Mouse (Mus musculus) liver, embryonic 14.5 days (tissue): ENCODE measurements at regions not wholly inside any gene's neighbourhood (a gene's known extent, or its start where the extent isn't known, plus 50 kb on each side); places are given as distances from the start of the nearest gene placed in this dataset.

Experiments
- ATAC-seq: fragments of 200-750 bp; cut with Nextera tagmentation; 2 replicates; pipeline ENCODE4 v1.8.0; 2017; ENCODE audit warnings: moderate number of reproducible peaks, mild to moderate bottlenecking, moderate library complexity; ENCODE audit not compliant: insufficient read depth
- DNase-seq, 3 experiments: peaks; one replicate each; pipeline ENCODE4 v3.0.0-alpha.2; 2012 to 2013; ENCODE audit warnings: low read depth in 3 of 3, low spot score in 3 of 3
- H3K27ac ChIP-seq: fragments of 300-500 bp; sonication (generic); 2 replicates; pipeline ENCODE4 v1.5.1; 2014; ENCODE audit warnings: moderate library complexity, mild to moderate bottlenecking, control low read depth, inconsistent platforms
- H3K27me3 ChIP-seq: fragments of 300-500 bp; sonication (generic); 2 replicates; pipeline ENCODE4 v1.6.1; 2014; ENCODE audit warnings: mild to moderate bottlenecking, low read length, moderate library complexity; ENCODE audit not compliant: control insufficient read depth, insufficient read depth
- H3K36me3 ChIP-seq: fragments of 300-500 bp; sonication (generic); replicated peaks from 2 replicates; pipeline ENCODE4 v1.6.1; 2014; ENCODE audit warnings: low read depth; ENCODE audit not compliant: control insufficient read depth, insufficient read depth
- H3K4me1 ChIP-seq, 2 experiments: fragments of 200-500 bp in 1 of 2; fragments of 300-500 bp in 1 of 2; sonication (generic) in 1 of 2; replicated peaks; 2 replicates each; pipeline ENCODE4 v1.6.1; 2012 to 2014; ENCODE audit warnings: antibody characterized with exemption in 1 of 2, inconsistent platforms in 1 of 2, low read length in 1 of 2; ENCODE audit not compliant: control insufficient read depth in 2 of 2, insufficient read depth in 2 of 2
- H3K4me2 ChIP-seq: fragments of 300-500 bp; sonication (generic); 2 replicates; pipeline ENCODE4 v1.6.1; 2014; ENCODE audit warnings: low read depth, mild to moderate bottlenecking, control low read depth, moderate library complexity
- H3K4me3 ChIP-seq, 2 experiments: fragments of 200-500 bp in 1 of 2; fragments of 300-500 bp in 1 of 2; sonication (generic) in 1 of 2; 2 replicates each; pipeline ENCODE4 v1.5.1; 2012 to 2014; ENCODE audit warnings: low read depth in 2 of 2, low read length in 2 of 2, mild to moderate bottlenecking in 2 of 2, control low read depth in 1 of 2, inconsistent platforms in 1 of 2, moderate library complexity in 1 of 2; ENCODE audit not compliant: insufficient read depth in 1 of 2
- H3K9ac ChIP-seq: fragments of 300-500 bp; sonication (generic); replicated peaks from 2 replicates; pipeline ENCODE4 v1.6.1; 2014; ENCODE audit warnings: mild to moderate bottlenecking, control low read depth, moderate library complexity
- H3K9me3 ChIP-seq: fragments of 300-500 bp; sonication (generic); 2 replicates; pipeline ENCODE4 v1.6.1; 2016; ENCODE audit warnings: low read length, mixed read lengths; ENCODE audit not compliant: control insufficient read depth
- CTCF ChIP-seq: IDR thresholded peaks from 2 replicates; pipeline ENCODE4 v1.5.1; 2016; ENCODE audit warnings: antibody characterized with exemption, low read depth, control low read depth
- EP300 ChIP-seq: IDR thresholded peaks from 2 replicates; pipeline ENCODE4 v1.6.1; 2016; ENCODE audit warnings: antibody characterized with exemption, low read depth
- WGBS: fragments of 180-500 bp; shearing (Covaris S2); extraction: QIAGEN DNeasy Blood & Tissue Kit; methylation state at CpG from one replicate; pipeline ENCODE4 v1.1.7; 2014; ENCODE audit not compliant: insufficient replicate concordance; 5-methylcytosine and 5-hydroxymethylcytosine counted together

GRCm38 (mm10) chr2:115449783-115450483, 131.6 kb upstream of the BC052040 start:
- peak in 1 of 3 experiments; percentile 7 for DNase-seq
- ATAC-seq = no peak
- no peak for TF ChIP-seq EP300
- TF ChIP-seq CTCF = no peak
- Histone ChIP-seq H3K9me3 (no peaks in the 10 kb centered on the region), H3K4me2 (no peak overlapping the region), H3K27me3 (no peaks in the 10 kb centered on the region), H3K4me1 (no peaks in the 10 kb centered on the region; a peak in 1 of 4 replicates), H3K36me3 (no peaks in the 10 kb centered on the region), H3K9ac (no peak overlapping the region), H3K27ac (no peak overlapping the region), H3K4me3 (no peak overlapping the region)
- 58% methylated on average over 6 of the region's 6 CpGs for WGBS

- H3K36me3 ChIP-seq = no peaks in the 10 kb centered on the region
- WGBS = 69% methylated on average over 6 of the region's 6 CpGs
- no peak overlapping the region for H3K27ac ChIP-seq
- no peaks in the 10 kb centered on the region for H3K9me3 ChIP-seq
- no peak overlapping the region for H3K9ac ChIP-seq
- H3K27me3 ChIP-seq = no peaks in the 10 kb centered on the region
- no peak overlapping the region for H3K4me3 ChIP-seq
- ATAC-seq (no peak), DNase-seq (no peak)
- H3K4me1 ChIP-seq = no peaks in the 10 kb centered on the region
- no peak for TF ChIP-seq CTCF
- no peak for TF ChIP-seq EP300
- H3K4me2 ChIP-seq = no peak overlapping the region
Measured at GRCm38 (mm10) chr2:115455593-115455992, 125.9 kb upstream of the BC052040 start.

GRCm38 (mm10) chr2:115456372-115457022, 125.0 kb upstream of the BC052040 start:
- no peak for DNase-seq
- no peak for ATAC-seq
- WGBS = 38% methylated on average over 5 of the region's 5 CpGs
- Histone ChIP-seq H3K27me3 (no peaks in the 10 kb centered on the region), H3K4me3 (no peak overlapping the region), H3K9me3 (no peaks in the 10 kb centered on the region), H3K4me1 (no peaks in the 10 kb centered on the region), H3K36me3 (no peaks in the 10 kb centered on the region), H3K4me2 (no peak overlapping the region), H3K27ac (no peak overlapping the region), H3K9ac (no peak overlapping the region)
- TF ChIP-seq EP300 (no peak), CTCF (no peak)

GRCm38 (mm10) chr2:115460028-115460881, 121.3 kb upstream of the BC052040 start:
- no peak for TF ChIP-seq CTCF
- Histone ChIP-seq H3K9me3 (no peaks in the 10 kb centered on the region), H3K4me1 (no peaks in the 10 kb centered on the region), H3K36me3 (no peaks in the 10 kb centered on the region), H3K27me3 (no peaks in the 10 kb centered on the region), H3K9ac (no peak overlapping the region), H3K4me3 (no peak overlapping the region), H3K27ac (no peak overlapping the region), H3K4me2 (no peak overlapping the region)
- ATAC-seq (no peak), DNase-seq (no peak)
- WGBS = 50% methylated on average over 5 of the region's 5 CpGs

- Histone ChIP-seq H3K36me3 (no peaks in the 10 kb centered on the region), H3K4me1 (no peaks in the 10 kb centered on the region), H3K4me3 (no peak overlapping the region), H3K9me3 (no peaks in the 10 kb centered on the region), H3K27me3 (no peaks in the 10 kb centered on the region), H3K9ac (no peak overlapping the region), H3K27ac (no peak overlapping the region), H3K4me2 (no peak overlapping the region)
- TF ChIP-seq CTCF = no peak
- TF ChIP-seq EP300 = no peak
- WGBS = 53% methylated on average over 1 of the region's 1 CpGs
- no peak for DNase-seq
- no peak for ATAC-seq
Measured at GRCm38 (mm10) chr2:115460882-115461151, 120.7 kb upstream of the BC052040 start.
